In genomic region chr7:18957569-18958383, GRCm38 (mm10) we compare ENCODE assay signal across 8 mouse cellular contexts. TPM values are rescaled to one million over a fixed set of nuclear protein-coding genes. Genes with fewer than 3 reads are reported as not detected.
DNase-seq lines count a peak whose midpoint lies in the region; ATAC-seq and TF ChIP-seq lines count a peak whose summit lies in the region.

No protein-coding gene starts in this region.

- WGBS in hindbrain, postnatal 0 days, result 3% methylated on average over 50 of the region's 107 CpGs
- under 1% methylated on average over 102 of the region's 107 CpGs for WGBS in midbrain, embryonic 10.5 days

- H3K9me3 ChIP-seq in hindbrain, postnatal 0 days (ENCODE audit: low read length), result no peaks in the 10 kb centered on the region
- no peaks in the 10 kb centered on the region for H3K9me3 ChIP-seq in midbrain, embryonic 10.5 days (replicated peaks)

- intact Hi-C loops in left cerebral cortex, postnatal 4 days (cut with DNase I), result no loop called here

- peak; percentile 36 for TF ChIP-seq CTCF in hindbrain, postnatal 0 days (IDR thresholded peaks at IDR 0.05; ENCODE audit: low read depth)

- peaks cover 4% of the 10 kb centered on the region; the same call in 1 of the 2 replicates for H3K36me3 ChIP-seq in hindbrain, postnatal 0 days (ENCODE audit: insufficient read depth, low read length)
- peaks cover 45% of the 10 kb centered on the region for H3K36me3 ChIP-seq in midbrain, embryonic 10.5 days

- H3K27ac ChIP-seq in hindbrain, postnatal 0 days, result peak overlapping the region; percentile 73
- H3K27ac ChIP-seq in midbrain, embryonic 10.5 days (replicated peaks), result peak overlapping the region; percentile 86

- H3K4me2 ChIP-seq in hindbrain, postnatal 0 days (ENCODE audit: low read depth, low read length), result peak overlapping the region; percentile 65

- peaks cover 15% of the 10 kb centered on the region for H3K4me1 ChIP-seq in hindbrain, postnatal 0 days (ENCODE audit: insufficient read depth, low read length)
- H3K4me1 ChIP-seq in midbrain, embryonic 10.5 days, result peaks cover 64% of the 10 kb centered on the region

- peak overlapping the region; percentile 51 for H3K9ac ChIP-seq in hindbrain, postnatal 0 days (replicated peaks; ENCODE audit: low read length)

- no peaks in the 10 kb centered on the region for H3K27me3 ChIP-seq in hindbrain, postnatal 0 days (ENCODE audit: insufficient read depth, low read length)
- peaks cover 64% of the 10 kb centered on the region for H3K27me3 ChIP-seq in midbrain, embryonic 10.5 days (ENCODE audit: low read depth, poor library complexity, severe bottlenecking)

- peak overlapping the region; percentile 37 for H3K4me3 ChIP-seq in hindbrain, postnatal 0 days (ENCODE audit: low read length)
- H3K4me3 ChIP-seq in midbrain, embryonic 10.5 days, result peak overlapping the region; percentile 64

- ATAC-seq in hindbrain, postnatal 0 days, result peak; percentile 47

- DNase-seq in spleen, postnatal 10 days (ENCODE audit: low spot score in 2 of 2), result peak; percentile 6 to 17
- DNase-seq in spleen, postnatal 14 days (ENCODE audit: low spot score in 2 of 2), result no peak
- DNase-seq in cerebellum, postnatal 14 days, result peak; percentile 78 to 84
- peak; percentile 67 for DNase-seq in gastrocnemius, postnatal 25 days
- DNase-seq in hindbrain, postnatal 0 days (ENCODE audit: low spot score), result peak; percentile 76
- DNase-seq in left cerebral cortex, postnatal 4 days, result peak; percentile 85
- DNase-seq in midbrain, embryonic 10.5 days (ENCODE audit: low spot score), result peak; percentile 70
- DNase-seq in skeletal muscle tissue, adult 2 months (ENCODE audit: low read depth, low spot score), result peak; percentile 9

RNA-seq across cellular contexts. Expression of gene Nanos2, which starts 29.4 kb away (rescaled TPM):
- total RNA-seq in gastrocnemius, postnatal 25 days (2021), result not detected
- total RNA-seq in hindbrain, postnatal 0 days (2014; rRNA removed), result 1.3 and 2.6 TPM in 2 replicates
- 1.6 TPM in 2 replicates for polyA plus RNA-seq in hindbrain, postnatal 0 days (2015; fragmentation: Nextera tagmentation; extraction: Ambion mirVana)
- total RNA-seq in left cerebral cortex, postnatal 4 days (2021), result 1 to 10 TPM; 1.4 to 1.7 TPM
- 0.07 and 0.16 TPM in 2 replicates for polyA plus RNA-seq in midbrain, embryonic 10.5 days (2016; fragmentation: Nextera tagmentation; extraction: Ambion mirVana)

RNA-seq across cellular contexts. Expression of gene Nova2, which starts 32.1 kb away (rescaled TPM):
- 1 to 10 TPM; 1.7 to 2.1 TPM for total RNA-seq in gastrocnemius, postnatal 25 days (2021)
- 18.3 and 19.8 TPM in 2 replicates for total RNA-seq in hindbrain, postnatal 0 days (2014; rRNA removed)
- polyA plus RNA-seq in hindbrain, postnatal 0 days (2015; fragmentation: Nextera tagmentation; extraction: Ambion mirVana), result 9.2 and 9.7 TPM in 2 replicates
- total RNA-seq in left cerebral cortex, postnatal 4 days (2021), result 100 to 1,000 TPM; 152 to 154 TPM
- 3.9 and 6.2 TPM in 2 replicates for polyA plus RNA-seq in midbrain, embryonic 10.5 days (2016; fragmentation: Nextera tagmentation; extraction: Ambion mirVana)

RNA-seq across cellular contexts. Expression of gene Mypop, which starts 33.3 kb away (rescaled TPM):
- total RNA-seq in gastrocnemius, postnatal 25 days (2021), result 1 to 10 TPM; 4.3 to 4.9 TPM
- 22.5 and 26.1 TPM in 2 replicates for total RNA-seq in hindbrain, postnatal 0 days (2014; rRNA removed)
- polyA plus RNA-seq in hindbrain, postnatal 0 days (2015; fragmentation: Nextera tagmentation; extraction: Ambion mirVana), result 5.6 and 6.0 TPM in 2 replicates
- total RNA-seq in left cerebral cortex, postnatal 4 days (2021), result 10 to 100 TPM; 18.8 to 20.2 TPM
- 4.0 and 4.1 TPM in 2 replicates for polyA plus RNA-seq in midbrain, embryonic 10.5 days (2016; fragmentation: Nextera tagmentation; extraction: Ambion mirVana)

RNA-seq across cellular contexts. Expression of gene Irf2bp1, which starts 46.1 kb away (rescaled TPM):
- 10 to 100 TPM; 13.7 to 14.3 TPM for total RNA-seq in gastrocnemius, postnatal 25 days (2021)
- 128 and 140 TPM in 2 replicates for total RNA-seq in hindbrain, postnatal 0 days (2014; rRNA removed)
- 20.0 and 22.4 TPM in 2 replicates for polyA plus RNA-seq in hindbrain, postnatal 0 days (2015; fragmentation: Nextera tagmentation; extraction: Ambion mirVana)
- 10 to 100 TPM; 56.9 to 60.8 TPM for total RNA-seq in left cerebral cortex, postnatal 4 days (2021)
- 21.4 and 23.5 TPM in 2 replicates for polyA plus RNA-seq in midbrain, embryonic 10.5 days (2016; fragmentation: Nextera tagmentation; extraction: Ambion mirVana)

RNA-seq across cellular contexts. Expression of gene Ccdc61, which starts 47.6 kb away (rescaled TPM):
- 1 to 10 TPM; 5.2 to 6.5 TPM for total RNA-seq in gastrocnemius, postnatal 25 days (2021)
- 22.0 and 31.5 TPM in 2 replicates for total RNA-seq in hindbrain, postnatal 0 days (2014; rRNA removed)
- 32.9 and 35.2 TPM in 2 replicates for polyA plus RNA-seq in hindbrain, postnatal 0 days (2015; fragmentation: Nextera tagmentation; extraction: Ambion mirVana)
- total RNA-seq in left cerebral cortex, postnatal 4 days (2021), result 10 to 100 TPM; 16.0 to 23.3 TPM
- 38.5 and 38.7 TPM in 2 replicates for polyA plus RNA-seq in midbrain, embryonic 10.5 days (2016; fragmentation: Nextera tagmentation; extraction: Ambion mirVana)

Comparison
In these comparisons a context has a peak if more than half of its experiments do, and no peak if none do; other contexts are left out.
1. DNase-seq: peak in spleen, postnatal 10 days (2 of 2), cerebellum, postnatal 14 days (2 of 2), gastrocnemius, postnatal 25 days (single experiment), hindbrain, postnatal 0 days (single experiment), left cerebral cortex, postnatal 4 days (single experiment), midbrain, embryonic 10.5 days (single experiment) and skeletal muscle tissue, adult 2 months (single experiment); none in spleen, postnatal 14 days (0 of 2).